Mouse (Mus musculus) testis, postnatal 10 days (tissue): ENCODE results near the gene Gm20708.
"Not testable (repeated sequence)": the region's sequence is repeated elsewhere in the genome, so short reads cannot be mapped to it uniquely, and the experiment has no call there.

Source experiments
- DNase-seq: peaks from one replicate; pipeline ENCODE4 v3.0.0; 2021; ENCODE audit warnings: low spot score

Gm20708 gene

GRCm38 (mm10) chr11:117781199-117781821, 28.2 kb upstream of the Gm20708 start:
- peak; percentile 77 for DNase-seq

GRCm38 (mm10) chr11:117781993-117782704, 27.3 kb upstream of the Gm20708 start, which contains the start of the genes Tmc8 and Tmc6:
Gene Tmc8 (plus strand): TSS chr11:117782076.
Gene Tmc6 (minus strand): TSS chr11:117782198.
- DNase-seq = no peak

GRCm38 (mm10) chr11:117782705-117783034, 26.8 kb upstream of the Gm20708 start:
- DNase-seq = no peak

GRCm38 (mm10) chr11:117783089-117783488, 26.4 kb upstream of the Gm20708 start:
- peak; percentile 72 for DNase-seq

- DNase-seq = no peak
Measured at GRCm38 (mm10) chr11:117783683-117784309, 25.7 kb upstream of the Gm20708 start.

GRCm38 (mm10) chr11:117786294-117786693, 23.2 kb upstream of the Gm20708 start:
- no peak for DNase-seq

- DNase-seq = not testable (repeated sequence)
Measured at GRCm38 (mm10) chr11:117788481-117788880, 21.0 kb upstream of the Gm20708 start.

- peak; percentile 83 for DNase-seq
Measured at GRCm38 (mm10) chr11:117790286-117790685, 19.2 kb upstream of the Gm20708 start.

GRCm38 (mm10) chr11:117790703-117791440, 18.6 kb upstream of the Gm20708 start:
- no peak for DNase-seq

GRCm38 (mm10) chr11:117791441-117791761, 18.1 kb upstream of the Gm20708 start:
- no peak for DNase-seq

GRCm38 (mm10) chr11:117792281-117792888, 17.1 kb upstream of the Gm20708 start:
- no peak for DNase-seq

GRCm38 (mm10) chr11:117794035-117794551, 15.4 kb upstream of the Gm20708 start:
- DNase-seq = no peak

- DNase-seq = no peak
Measured at GRCm38 (mm10) chr11:117796954-117797353, 12.5 kb upstream of the Gm20708 start.

- no peak for DNase-seq
Measured at GRCm38 (mm10) chr11:117797511-117798159, 11.8 kb upstream of the Gm20708 start, which contains the start of gene 6030468B19Rik. Gene 6030468B19Rik (plus strand): TSS chr11:117797660.

- no peak for DNase-seq
Measured at GRCm38 (mm10) chr11:117798160-117798541, 11.3 kb upstream of the Gm20708 start.

- DNase-seq = no peak
Measured at GRCm38 (mm10) chr11:117799174-117799573, 10.3 kb upstream of the Gm20708 start.

GRCm38 (mm10) chr11:117800038-117800437, 9.4 kb upstream of the Gm20708 start:
- no peak for DNase-seq

GRCm38 (mm10) chr11:117801650-117802049, 7.8 kb upstream of the Gm20708 start:
- DNase-seq = no peak

GRCm38 (mm10) chr11:117803166-117803688, 6.2 kb upstream of the Gm20708 start:
- no peak for DNase-seq

GRCm38 (mm10) chr11:117806781-117807180, 2.7 kb upstream of the Gm20708 start:
- no peak for DNase-seq

- peak; percentile 95 for DNase-seq
Measured at GRCm38 (mm10) chr11:117810401-117811046, 1.1 kb downstream of the Gm20708 start.
